Mouse (Mus musculus) megakaryocyte, embryonic 14.5 days (primary cell): Measurements from ENCODE around the gene Slc22a18.

Experiments used
- FLI1 ChIP-seq: IDR thresholded peaks from 2 replicates; pipeline ENCODE4 v1.6.1; 2012; ENCODE audit warnings: low read length, inconsistent platforms, mixed read lengths
- GATA1 ChIP-seq: IDR thresholded peaks from 3 replicates; pipeline ENCODE4 v1.6.1; 2012; ENCODE audit warnings: mixed read lengths, low read length, inconsistent platforms, borderline replicate concordance

- TF ChIP-seq FLI1 (no peak), GATA1 (no peak)
These were observed at the start of gene Slc22a18 for GRCm38 (mm10) chr7:143473347-143474101.
